Mouse (Mus musculus) heart, postnatal 0 days (tissue): ENCODE measurements around the gene Abcc8. TPM values are rescaled to one million over a fixed set of nuclear protein-coding genes. Genes with fewer than 3 reads are reported as not detected.

ENCODE experiments used
- ATAC-seq: fragments of 200-750 bp; cut with Nextera tagmentation; 2 replicates; pipeline ENCODE4 v1.8.0; 2017; ENCODE audit warnings: low read depth, moderate number of reproducible peaks, moderate library complexity; ENCODE audit not compliant: insufficient read depth
- DNase-seq: peaks from one replicate; pipeline ENCODE4 v3.0.0-alpha.2; 2016; ENCODE audit warnings: low spot score
- H3K27ac ChIP-seq: fragments of 300-500 bp; sonication (generic); 2 replicates; pipeline ENCODE4 v1.5.1; 2014; ENCODE audit warnings: low read depth, mild to moderate bottlenecking
- H3K27me3 ChIP-seq: fragments of 300-500 bp; sonication (generic); 2 replicates; pipeline ENCODE4 v1.6.1; 2014; ENCODE audit warnings: low read length, mixed read lengths; ENCODE audit not compliant: control insufficient read depth, insufficient read depth
- H3K36me3 ChIP-seq: fragments of 300-500 bp; sonication (generic); replicated peaks from 2 replicates; pipeline ENCODE4 v1.6.1; 2014; ENCODE audit warnings: low read length, mixed read lengths; ENCODE audit not compliant: control insufficient read depth, insufficient read depth
- H3K4me1 ChIP-seq: fragments of 300-500 bp; sonication (generic); 2 replicates; pipeline ENCODE4 v1.6.1; 2014; ENCODE audit warnings: antibody characterized with exemption; ENCODE audit not compliant: control insufficient read depth, insufficient read depth
- H3K4me2 ChIP-seq: fragments of 300-500 bp; sonication (generic); 2 replicates; pipeline ENCODE4 v1.6.1; 2014; ENCODE audit warnings: low read depth, mild to moderate bottlenecking, low read length, moderate library complexity
- H3K4me3 ChIP-seq: fragments of 300-500 bp; sonication (generic); 2 replicates; pipeline ENCODE4 v1.5.1; 2014; ENCODE audit warnings: low read depth, low read length
- H3K9ac ChIP-seq: fragments of 300-500 bp; sonication (generic); replicated peaks from 2 replicates; pipeline ENCODE4 v1.6.1; 2014; ENCODE audit warnings: low read depth, low read length, mixed read lengths
- H3K9me3 ChIP-seq: fragments of 300-500 bp; sonication (generic); replicated peaks from 2 replicates; pipeline ENCODE4 v1.6.1; 2016; ENCODE audit warnings: low read length; ENCODE audit not compliant: control insufficient read depth
- CTCF ChIP-seq: IDR thresholded peaks from 2 replicates; pipeline ENCODE4 v1.5.1; 2016; ENCODE audit warnings: antibody characterized with exemption, control low read depth, low read depth
- EP300 ChIP-seq: IDR thresholded peaks from 2 replicates; pipeline ENCODE4 v1.6.1; 2016; ENCODE audit warnings: antibody characterized with exemption, low read depth
- whole genome bisulfite sequencing: fragments of 180-500 bp; shearing (Covaris S2); extraction: QIAGEN DNeasy Blood & Tissue Kit; methylation state at CpG from one replicate; pipeline ENCODE4 v1.1.7; 2014; 5-methylcytosine and 5-hydroxymethylcytosine counted together
- polyA plus RNA-seq: library from polyadenylated mRNA; unstranded; fragments of >200 nt; fragmentation: Nextera tagmentation; extraction: Ambion mirVana; gene quantifications from 2 replicates; pipeline ENCODE4 v1.2.1, GENCODE M21; 2015
- total RNA-seq: library from RNA; depleted of rRNA; stranded (reverse); fragments of >200 nt; gene quantifications from 2 replicates; pipeline ENCODE4 v1.2.3, GENCODE M21; 2014; ENCODE audit warnings: low replicate concordance; rRNA removed

Abcc8 gene
- total and polyA plus RNA-seq, 2 experiments from 2014 or later: 29.6 to 46.7 TPM

- ATAC-seq (no peak), DNase-seq (no peak)
- TF ChIP-seq CTCF (no peak), EP300 (no peak)
- no peak overlapping the region for H3K4me3 ChIP-seq
- H3K36me3 ChIP-seq: peaks cover 75% of the 10 kb centered on the region
- no peaks in the 10 kb centered on the region for H3K9me3 ChIP-seq
- no peaks in the 10 kb centered on the region for H3K4me1 ChIP-seq
- H3K9ac ChIP-seq: no peak overlapping the region
- no peaks in the 10 kb centered on the region for H3K27me3 ChIP-seq
- WGBS: 93% methylated on average over 8 of the region's 8 CpGs
- no peak overlapping the region for H3K4me2 ChIP-seq
- no peak overlapping the region for H3K27ac ChIP-seq
Measured at GRCm38 (mm10) chr7:46060688-46061087, 119.1 kb downstream of the Abcc8 start.

- H3K9ac ChIP-seq: no peak overlapping the region
- no peak overlapping the region for H3K4me3 ChIP-seq
- H3K27me3 ChIP-seq: no peaks in the 10 kb centered on the region
- no peaks in the 10 kb centered on the region for H3K9me3 ChIP-seq
- no peak overlapping the region for H3K4me2 ChIP-seq
- no peak overlapping the region for H3K27ac ChIP-seq
- H3K36me3 ChIP-seq: peaks cover 78% of the 10 kb centered on the region
- no peaks in the 10 kb centered on the region for H3K4me1 ChIP-seq
- no peak for DNase-seq
- TF ChIP-seq EP300 (no peak), CTCF (no peak)
- no peak for ATAC-seq
- WGBS: 90% methylated on average over 11 of the region's 11 CpGs
Measured at GRCm38 (mm10) chr7:46058882-46059281, 121.0 kb downstream of the Abcc8 start.

Other genes starting within 250 kb of the Abcc8 start
- gene Abcc6, start 149.7 kb downstream of the Abcc8 start, total RNA-seq: not detected in 2 replicates
- gene Abcc6, start 149.7 kb downstream of the Abcc8 start, polyA plus RNA-seq: not detected in 2 replicates
- 35.7 and 42.3 TPM in 2 replicates for gene Nomo1, start 146.3 kb downstream of the Abcc8 start, total RNA-seq
- gene Nomo1, start 146.3 kb downstream of the Abcc8 start, polyA plus RNA-seq: 20.9 and 23.6 TPM in 2 replicates
- 72.0 and 103 TPM in 2 replicates for gene Kcnj11, start 79.3 kb downstream of the Abcc8 start, total RNA-seq
- gene Kcnj11, start 79.3 kb downstream of the Abcc8 start, polyA plus RNA-seq: 14.4 and 14.6 TPM in 2 replicates
- gene Ush1c, start 58.5 kb upstream of the Abcc8 start, total RNA-seq: 1.3 and 5.5 TPM in 2 replicates
- 1.9 and 2.7 TPM in 2 replicates for gene Ush1c, start 58.5 kb upstream of the Abcc8 start, polyA plus RNA-seq
- gene Otog, start 61.0 kb upstream of the Abcc8 start, total RNA-seq: not detected in 2 replicates
- gene Otog, start 61.0 kb upstream of the Abcc8 start, polyA plus RNA-seq: not detected in 2 replicates
- not detected in 2 replicates for gene Myod1, start 196.4 kb upstream of the Abcc8 start, total RNA-seq
- not detected in 2 replicates for gene Myod1, start 196.4 kb upstream of the Abcc8 start, polyA plus RNA-seq
- gene Kcnc1, start 216.5 kb upstream of the Abcc8 start, total RNA-seq: 0.04 TPM in 1 of 2 replicates, not detected in the other
- not detected in 2 replicates for gene Kcnc1, start 216.5 kb upstream of the Abcc8 start, polyA plus RNA-seq